Mouse (Mus musculus): ENCODE results near the gene Olfr123. TPM values are rescaled to one million over a fixed set of nuclear protein-coding genes. Genes with fewer than 3 reads are reported as not detected.

Olfr123 gene
- not detected in 2 replicates for polyA plus RNA-seq (2015; fragmentation: Nextera tagmentation; extraction: Ambion mirVana)

DNA sequence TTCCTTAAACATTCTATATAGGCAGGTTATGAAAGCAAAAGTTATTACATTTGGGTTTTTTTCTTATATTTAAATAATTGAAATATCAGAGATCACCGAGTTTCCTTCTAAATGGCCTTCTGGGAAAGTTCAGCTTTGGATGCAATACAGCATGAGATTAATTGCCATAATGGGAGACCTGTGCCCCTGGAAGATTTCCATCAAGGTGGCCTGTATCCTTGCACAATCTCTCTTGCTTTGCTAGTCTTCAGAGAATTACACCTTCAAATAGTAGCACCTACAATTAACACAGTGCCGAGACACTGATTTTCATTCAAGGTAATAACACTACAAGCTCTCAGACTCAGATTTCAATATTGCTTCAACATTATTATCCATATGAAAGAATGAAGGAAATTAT, at the start of gene Olfr123:
Gene Olfr123 (plus strand): TSS at position 301 of the 400 bp plus-strand sequence.
- H3K4me1 ChIP-seq (replicated peaks; ENCODE audit: insufficient read depth, low read length): no peaks in the 10 kb centered on the region
- TF ChIP-seq CTCF (IDR thresholded peaks at IDR 0.05; ENCODE audit: low read depth): no peak
- no peaks in the 10 kb centered on the region for H3K9me3 ChIP-seq (replicated peaks; ENCODE audit: low read length)
- H3K9ac ChIP-seq (ENCODE audit: low read depth, low read length): no peak within 1 kb of the TSS
- DNase-seq (ENCODE audit: low spot score) (no peak), ATAC-seq (replicated peaks; ENCODE audit: low FRiP score, low read depth) (no peak)
- H3K27ac ChIP-seq: no peak within 1 kb of the TSS
- no peaks in the 10 kb centered on the region for H3K36me3 ChIP-seq (ENCODE audit: insufficient read depth, low read length)
- no peaks in the 10 kb centered on the region for H3K27me3 ChIP-seq (ENCODE audit: insufficient read depth, low read length)
- H3K4me2 ChIP-seq (ENCODE audit: low read length): no peak within 1 kb of the TSS
- WGBS: 89% methylated on average over 2 of the region's 2 CpGs
- H3K4me3 ChIP-seq (replicated peaks; ENCODE audit: low read depth, low read length): no peak within 1 kb of the TSS

DNA sequence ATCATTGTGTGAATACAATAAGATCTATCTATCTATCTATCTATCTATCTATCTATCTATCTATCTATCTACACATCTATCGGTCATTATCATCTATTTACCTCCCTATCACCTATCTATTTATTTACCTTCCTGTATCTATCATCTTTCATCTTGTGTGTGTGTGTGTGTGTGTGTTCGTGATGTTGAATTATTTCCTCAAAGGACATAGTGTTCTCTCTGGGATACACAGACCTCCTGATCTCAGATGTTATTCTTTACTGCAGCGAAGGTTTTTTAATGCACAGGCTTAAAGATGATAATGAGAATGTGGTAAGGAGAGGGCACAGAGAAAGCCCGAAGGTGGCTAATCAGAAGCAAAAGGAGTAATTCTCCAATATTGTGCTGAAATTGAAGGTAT, 25.0 kb upstream of the Olfr123 start, which contains the start of gene Olfr122:
Gene Olfr122 (plus strand): TSS at position 301 of the 400 bp plus-strand sequence.
- no peaks in the 10 kb centered on the region for H3K36me3 ChIP-seq (ENCODE audit: insufficient read depth, low read length)
- 83% methylated on average over 4 of the region's 4 CpGs for WGBS
- no peaks in the 10 kb centered on the region for H3K9me3 ChIP-seq (replicated peaks; ENCODE audit: low read length)
- H3K27me3 ChIP-seq (ENCODE audit: insufficient read depth, low read length): no peaks in the 10 kb centered on the region
- no peak for ATAC-seq (replicated peaks; ENCODE audit: low FRiP score, low read depth)
- no peak for TF ChIP-seq CTCF (IDR thresholded peaks at IDR 0.05; ENCODE audit: low read depth)
- H3K4me1 ChIP-seq (replicated peaks; ENCODE audit: insufficient read depth, low read length): no peaks in the 10 kb centered on the region
- no peak within 1 kb of the TSS for H3K9ac ChIP-seq (ENCODE audit: low read depth, low read length)
- no peak within 1 kb of the TSS for H3K4me2 ChIP-seq (ENCODE audit: low read length)
- no peak within 1 kb of the TSS for H3K27ac ChIP-seq
- no peak within 1 kb of the TSS for H3K4me3 ChIP-seq (replicated peaks; ENCODE audit: low read depth, low read length)
- DNase-seq (ENCODE audit: low spot score): no peak

DNA sequence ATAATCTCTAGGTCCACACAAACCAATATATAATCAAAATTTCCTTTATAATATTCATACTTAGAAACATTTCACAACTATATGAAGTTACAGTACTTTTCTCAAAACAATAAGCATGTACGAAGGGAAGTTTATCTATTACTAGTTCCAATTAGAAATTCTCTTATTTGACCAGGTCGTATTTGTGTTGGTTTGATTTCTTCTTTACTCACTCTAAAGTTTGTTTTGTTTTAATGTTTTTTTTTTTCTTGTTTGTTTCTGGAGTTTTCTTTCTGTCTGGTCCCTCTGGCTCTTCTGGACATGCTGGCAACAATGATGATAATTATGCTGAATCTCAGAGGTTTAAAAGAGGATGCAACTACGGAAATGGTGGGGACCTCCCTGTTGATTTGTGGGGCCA, 6.3 kb downstream of the Olfr123 start, which contains the start of gene Olfr124:
Gene Olfr124 (plus strand): TSS at position 301 of the 400 bp plus-strand sequence.
- DNase-seq (ENCODE audit: low spot score) (no peak), ATAC-seq (replicated peaks; ENCODE audit: low FRiP score, low read depth) (no peak)
- H3K27ac ChIP-seq: no peak within 1 kb of the TSS
- H3K4me2 ChIP-seq (ENCODE audit: low read length): no peak within 1 kb of the TSS
- 89% methylated on average over 3 of the region's 3 CpGs for WGBS
- no peak within 1 kb of the TSS for H3K4me3 ChIP-seq (replicated peaks; ENCODE audit: low read depth, low read length)
- no peak for TF ChIP-seq CTCF (IDR thresholded peaks at IDR 0.05; ENCODE audit: low read depth)
- no peaks in the 10 kb centered on the region for H3K27me3 ChIP-seq (ENCODE audit: insufficient read depth, low read length)
- H3K4me1 ChIP-seq (replicated peaks; ENCODE audit: insufficient read depth, low read length): no peaks in the 10 kb centered on the region
- no peaks in the 10 kb centered on the region for H3K36me3 ChIP-seq (ENCODE audit: insufficient read depth, low read length)
- no peak within 1 kb of the TSS for H3K9ac ChIP-seq (ENCODE audit: low read depth, low read length)
- H3K9me3 ChIP-seq (replicated peaks; ENCODE audit: low read length): no peaks in the 10 kb centered on the region

DNA sequence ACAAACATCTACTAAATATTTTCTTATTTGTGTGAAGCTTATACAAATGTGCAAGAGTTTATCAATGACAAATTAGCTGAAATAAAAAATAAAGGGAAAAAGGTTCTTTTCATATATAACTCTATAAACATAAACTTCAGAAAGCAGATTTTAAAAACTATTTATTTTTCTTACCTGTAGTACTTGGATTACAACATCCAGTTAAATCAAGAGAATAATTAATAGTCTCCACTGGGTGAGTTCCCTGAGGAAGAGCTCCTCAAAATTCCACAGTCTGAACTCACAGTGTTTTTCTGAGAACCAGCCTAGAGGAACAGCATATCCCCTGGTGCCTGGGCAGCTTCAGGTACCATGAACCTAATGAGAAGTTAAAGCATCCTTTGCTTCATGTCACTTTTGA, 39.3 kb downstream of the Olfr123 start, which contains the start of gene Olfr125:
Gene Olfr125 (plus strand): TSS at position 301 of the 400 bp plus-strand sequence.
- DNase-seq (ENCODE audit: low spot score) (no peak), ATAC-seq (replicated peaks; ENCODE audit: low FRiP score, low read depth) (no peak)
- H3K4me2 ChIP-seq (ENCODE audit: low read length): no peak within 1 kb of the TSS
- H3K9ac ChIP-seq (ENCODE audit: low read depth, low read length): no peak within 1 kb of the TSS
- no peak within 1 kb of the TSS for H3K27ac ChIP-seq
- no peak for TF ChIP-seq CTCF (IDR thresholded peaks at IDR 0.05; ENCODE audit: low read depth)
- no peaks in the 10 kb centered on the region for H3K36me3 ChIP-seq (ENCODE audit: insufficient read depth, low read length)
- H3K9me3 ChIP-seq (replicated peaks; ENCODE audit: low read length): no peaks in the 10 kb centered on the region
- no peaks in the 10 kb centered on the region for H3K27me3 ChIP-seq (ENCODE audit: insufficient read depth, low read length)
- H3K4me1 ChIP-seq (replicated peaks; ENCODE audit: insufficient read depth, low read length): no peaks in the 10 kb centered on the region
- no peak within 1 kb of the TSS for H3K4me3 ChIP-seq (replicated peaks; ENCODE audit: low read depth, low read length)

DNA sequence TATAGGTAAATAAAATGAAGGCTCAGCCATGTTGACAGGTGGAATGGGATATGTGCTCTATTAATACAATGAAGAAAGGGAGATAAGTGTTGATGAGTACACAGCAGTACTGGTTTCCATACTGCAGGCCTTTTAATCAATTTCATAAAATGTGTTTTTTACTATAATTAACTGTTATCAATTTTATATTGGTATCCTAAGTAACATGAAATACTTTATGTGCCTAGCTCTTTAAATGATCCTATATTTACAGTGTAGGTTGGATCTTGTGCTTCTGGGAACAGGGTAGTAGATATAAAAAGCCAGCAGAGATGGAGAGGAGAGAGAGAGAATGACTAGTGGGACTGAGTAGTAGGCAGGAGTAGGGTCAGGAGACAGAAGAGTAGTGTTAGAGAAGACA, 53.9 kb downstream of the Olfr123 start, which contains the start of gene Olfr126:
Gene Olfr126 (plus strand): TSS at position 301 of the 400 bp plus-strand sequence.
- H3K4me3 ChIP-seq (replicated peaks; ENCODE audit: low read depth, low read length): no peak within 1 kb of the TSS
- no peaks in the 10 kb centered on the region for H3K9me3 ChIP-seq (replicated peaks; ENCODE audit: low read length)
- ATAC-seq (replicated peaks; ENCODE audit: low FRiP score, low read depth): no peak
- H3K4me1 ChIP-seq (replicated peaks; ENCODE audit: insufficient read depth, low read length): no peaks in the 10 kb centered on the region
- H3K27me3 ChIP-seq (ENCODE audit: insufficient read depth, low read length): no peaks in the 10 kb centered on the region
- no peak for DNase-seq (ENCODE audit: low spot score)
- H3K4me2 ChIP-seq (ENCODE audit: low read length): no peak within 1 kb of the TSS
- H3K9ac ChIP-seq (ENCODE audit: low read depth, low read length): no peak within 1 kb of the TSS
- no peak within 1 kb of the TSS for H3K27ac ChIP-seq
- no peaks in the 10 kb centered on the region for H3K36me3 ChIP-seq (ENCODE audit: insufficient read depth, low read length)
- no peak for TF ChIP-seq CTCF (IDR thresholded peaks at IDR 0.05; ENCODE audit: low read depth)

Other genes with a start within 250 kb of the Olfr123 start
- not detected in 2 replicates for gene Olfr112, start 224.1 kb upstream of the Olfr123 start, polyA plus RNA-seq (2015; fragmentation: Nextera tagmentation; extraction: Ambion mirVana)
- not detected in 2 replicates for gene Olfr113, start 215.9 kb upstream of the Olfr123 start, polyA plus RNA-seq (2015; fragmentation: Nextera tagmentation; extraction: Ambion mirVana)
- gene Olfr114, start 200.8 kb upstream of the Olfr123 start, polyA plus RNA-seq (2015; fragmentation: Nextera tagmentation; extraction: Ambion mirVana): not detected in 2 replicates
- not detected in 2 replicates for gene Olfr115, start 166.4 kb upstream of the Olfr123 start, polyA plus RNA-seq (2015; fragmentation: Nextera tagmentation; extraction: Ambion mirVana)
- gene Olfr116, start 166.3 kb upstream of the Olfr123 start, polyA plus RNA-seq (2015; fragmentation: Nextera tagmentation; extraction: Ambion mirVana): not detected in 2 replicates
- not detected in 2 replicates for gene Olfr117, start 129.7 kb upstream of the Olfr123 start, polyA plus RNA-seq (2015; fragmentation: Nextera tagmentation; extraction: Ambion mirVana)
- not detected in 2 replicates for gene Olfr118, start 126.5 kb upstream of the Olfr123 start, polyA plus RNA-seq (2015; fragmentation: Nextera tagmentation; extraction: Ambion mirVana)
- not detected in 2 replicates for gene Olfr119, start 97.0 kb upstream of the Olfr123 start, polyA plus RNA-seq (2015; fragmentation: Nextera tagmentation; extraction: Ambion mirVana)
- gene Olfr120, start 71.7 kb upstream of the Olfr123 start, polyA plus RNA-seq (2015; fragmentation: Nextera tagmentation; extraction: Ambion mirVana): not detected in 2 replicates
- gene Olfr121, start 44.7 kb upstream of the Olfr123 start, polyA plus RNA-seq (2015; fragmentation: Nextera tagmentation; extraction: Ambion mirVana): not detected in 2 replicates
- not detected in 2 replicates for gene Olfr122, start 24.9 kb upstream of the Olfr123 start, polyA plus RNA-seq (2015; fragmentation: Nextera tagmentation; extraction: Ambion mirVana)
- gene Olfr124, start 6.4 kb downstream of the Olfr123 start, polyA plus RNA-seq (2015; fragmentation: Nextera tagmentation; extraction: Ambion mirVana): not detected in 2 replicates
- not detected in 2 replicates for gene Olfr125, start 39.4 kb downstream of the Olfr123 start, polyA plus RNA-seq (2015; fragmentation: Nextera tagmentation; extraction: Ambion mirVana)
- not detected in 2 replicates for gene Olfr126, start 54.0 kb downstream of the Olfr123 start, polyA plus RNA-seq (2015; fragmentation: Nextera tagmentation; extraction: Ambion mirVana)
- not detected in 2 replicates for gene Olfr127, start 106.9 kb downstream of the Olfr123 start, polyA plus RNA-seq (2015; fragmentation: Nextera tagmentation; extraction: Ambion mirVana)
- gene Olfr128, start 127.0 kb downstream of the Olfr123 start, polyA plus RNA-seq (2015; fragmentation: Nextera tagmentation; extraction: Ambion mirVana): not detected in 2 replicates
- gene Olfr761, start 159.6 kb downstream of the Olfr123 start, polyA plus RNA-seq (2015; fragmentation: Nextera tagmentation; extraction: Ambion mirVana): not detected in 2 replicates